Mouse (Mus musculus) activated CD4-positive, CD25-positive, alpha-beta regulatory T cell, adult 4 months (primary cell): ENCODE measurements around the gene Cxcr6. TPM values are rescaled to one million over a fixed set of nuclear protein-coding genes. Genes with fewer than 3 reads are reported as not detected.
"Not testable (repeated sequence)": the region's sequence is repeated elsewhere in the genome, so short reads cannot be mapped to it uniquely, and the experiment has no call there.

Experiments
- ATAC-seq: one replicate; pipeline ENCODE4 v1.8.0; 2017
- polyA plus RNA-seq, 2 experiments: library from polyadenylated mRNA; unstranded; fragments of 100-300 nt; shearing (Covaris generic); gene quantifications; one replicate each; pipeline ENCODE4 v1.2.1; 2017

The Cxcr6 gene
- polyA plus RNA-seq = 100 to 1,000 TPM; 117 to 287 TPM

DNA sequence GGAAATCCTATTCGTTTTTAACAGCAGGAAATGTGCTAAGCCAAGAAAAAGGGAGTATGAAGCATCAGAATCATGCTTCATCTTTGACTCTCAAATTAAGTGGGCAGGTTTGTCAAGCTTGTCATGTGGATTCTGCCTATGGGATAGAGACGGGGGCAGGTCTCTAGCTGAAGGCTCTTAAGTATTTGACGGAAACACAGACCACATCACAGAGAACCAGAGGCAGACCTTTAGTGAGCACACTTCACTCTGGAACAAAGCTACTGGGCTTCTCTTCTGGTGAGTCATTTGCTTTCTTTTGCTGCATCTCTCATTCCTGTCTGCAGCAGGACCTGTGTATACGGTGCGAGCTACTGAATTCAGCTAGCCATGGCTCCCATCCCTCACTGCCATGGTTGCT, at the start of gene Cxcr6:
Gene Cxcr6 (plus strand): TSS at position 209 of the 400 bp plus-strand sequence.
- ATAC-seq = peak; percentile 78

GRCm38 (mm10) chr9:123756752-123757151, 49.5 kb upstream of the Cxcr6 start:
- ATAC-seq = no peak

- no peak for ATAC-seq
Measured at GRCm38 (mm10) chr9:123757326-123757725, 48.9 kb upstream of the Cxcr6 start.

DNA sequence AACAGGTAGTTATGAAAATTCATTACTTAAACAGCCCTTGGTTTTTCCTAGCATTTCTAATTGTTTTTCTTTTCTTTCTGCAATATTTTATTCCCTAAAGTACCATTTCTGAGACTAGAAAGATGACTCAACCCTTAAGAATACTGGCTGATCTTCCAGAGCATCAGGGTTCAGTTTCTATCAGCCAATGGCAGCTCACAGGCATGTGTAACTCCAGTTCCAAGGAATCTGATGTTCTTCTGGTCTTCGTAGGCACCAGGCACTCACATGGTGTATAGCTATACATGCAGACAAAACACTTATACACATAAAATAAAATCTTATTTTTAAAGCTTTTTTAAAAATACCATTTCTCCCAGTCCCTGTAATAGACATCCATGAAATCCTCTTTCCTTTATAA, 48.1 kb upstream of the Cxcr6 start:
- ATAC-seq = no peak

DNA sequence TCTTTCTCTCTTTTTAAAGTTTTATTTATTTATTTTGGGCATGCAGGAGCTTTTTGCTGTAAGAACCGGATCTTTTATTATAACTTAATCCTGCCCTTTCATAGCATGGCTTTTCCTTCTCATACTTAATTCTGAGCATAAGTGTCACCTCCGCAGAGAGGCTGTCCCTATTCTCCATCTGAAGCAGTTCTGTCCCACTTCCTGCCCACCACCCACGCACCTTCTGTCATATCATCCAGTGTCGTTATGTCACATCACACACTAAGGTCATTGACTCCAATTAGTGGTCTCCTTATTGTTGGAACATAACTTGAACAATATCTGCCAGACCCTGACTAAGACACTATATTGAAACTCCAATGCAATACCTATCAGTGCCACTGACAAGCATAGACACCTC, 47.6 kb upstream of the Cxcr6 start:
- ATAC-seq = peak; percentile 25

DNA sequence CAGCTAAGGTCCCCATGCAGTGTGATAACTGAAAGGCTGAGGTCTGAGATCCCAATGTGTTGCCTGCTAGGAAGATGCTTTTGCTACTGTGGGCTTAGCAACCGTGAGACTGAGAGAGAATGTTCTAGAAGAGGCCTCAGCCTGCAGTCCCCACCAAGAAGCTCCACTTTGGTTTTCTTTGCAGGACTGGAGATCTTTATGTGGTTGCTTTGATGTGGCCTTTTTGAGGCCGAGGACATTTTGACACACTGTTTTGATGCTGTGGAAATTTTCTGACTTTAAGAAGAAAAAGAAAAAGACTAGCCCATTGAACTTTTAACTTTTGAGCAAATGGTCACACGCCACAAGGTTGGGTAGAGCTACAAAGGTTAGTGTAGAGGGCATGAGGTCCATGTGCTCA, 45.5 kb upstream of the Cxcr6 start:
- ATAC-seq = no peak

DNA sequence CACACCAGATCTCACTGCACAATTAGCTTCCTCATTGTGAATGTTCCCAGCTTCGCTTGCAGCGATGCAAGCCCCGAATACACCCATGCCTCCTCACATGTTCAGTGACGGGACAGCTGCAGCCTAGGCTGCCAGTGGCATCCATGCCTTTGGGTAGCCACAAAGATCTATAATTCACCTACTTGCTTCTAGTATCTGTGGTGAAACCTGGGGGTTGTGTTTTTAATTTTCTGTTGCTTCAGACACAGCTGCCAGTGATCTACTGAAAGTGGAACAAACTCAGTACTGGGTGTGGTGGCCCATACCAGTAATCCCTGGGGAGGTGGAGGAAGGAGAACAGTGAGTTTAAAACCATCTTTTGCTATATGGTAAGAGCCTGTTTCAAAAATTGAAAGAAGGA, 43.4 kb upstream of the Cxcr6 start:
- ATAC-seq = no peak

GRCm38 (mm10) chr9:123763771-123764170, 42.5 kb upstream of the Cxcr6 start:
- no peak for ATAC-seq

DNA sequence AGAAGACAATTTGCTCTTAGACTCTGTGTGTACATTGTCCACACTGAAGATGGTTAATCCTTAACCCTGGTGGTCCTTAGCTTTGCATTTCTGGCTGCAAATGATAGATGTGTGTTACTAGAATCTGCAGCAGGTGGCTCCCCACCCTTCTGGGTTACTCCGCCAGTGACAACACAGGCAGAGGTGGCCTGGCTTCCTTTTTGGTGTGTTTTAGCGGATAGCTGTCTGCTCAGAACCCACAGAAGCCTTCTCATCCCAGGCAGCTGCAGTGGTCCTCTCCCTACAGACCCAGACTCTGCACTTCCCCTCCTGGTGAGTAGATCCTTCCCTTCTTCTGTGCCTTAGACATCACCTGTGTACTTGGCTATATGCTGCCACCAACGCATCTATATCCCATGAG, 39.3 kb upstream of the Cxcr6 start:
- no peak for ATAC-seq

GRCm38 (mm10) chr9:123768443-123768842, 37.8 kb upstream of the Cxcr6 start:
- no peak for ATAC-seq

DNA sequence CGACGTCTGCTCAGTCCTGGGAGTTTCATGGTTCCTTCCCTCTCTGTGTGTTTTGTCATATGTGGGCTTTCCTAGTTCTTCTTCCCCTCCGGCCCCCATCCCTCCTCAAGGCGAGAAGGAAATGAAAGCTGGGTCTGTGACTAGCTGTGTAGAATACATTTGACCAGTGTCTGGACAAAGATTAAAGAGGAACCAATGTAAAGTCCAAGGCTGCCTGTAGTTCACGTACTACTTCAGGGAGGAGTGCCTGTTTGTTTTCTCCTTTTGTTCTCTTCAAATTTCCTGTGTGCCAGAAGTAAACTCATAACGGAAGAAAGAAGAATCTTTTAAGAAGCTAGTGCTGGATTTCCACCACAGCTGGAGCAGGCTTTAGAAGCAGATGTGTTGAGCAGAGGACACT, 36.7 kb upstream of the Cxcr6 start:
- ATAC-seq = no peak

DNA sequence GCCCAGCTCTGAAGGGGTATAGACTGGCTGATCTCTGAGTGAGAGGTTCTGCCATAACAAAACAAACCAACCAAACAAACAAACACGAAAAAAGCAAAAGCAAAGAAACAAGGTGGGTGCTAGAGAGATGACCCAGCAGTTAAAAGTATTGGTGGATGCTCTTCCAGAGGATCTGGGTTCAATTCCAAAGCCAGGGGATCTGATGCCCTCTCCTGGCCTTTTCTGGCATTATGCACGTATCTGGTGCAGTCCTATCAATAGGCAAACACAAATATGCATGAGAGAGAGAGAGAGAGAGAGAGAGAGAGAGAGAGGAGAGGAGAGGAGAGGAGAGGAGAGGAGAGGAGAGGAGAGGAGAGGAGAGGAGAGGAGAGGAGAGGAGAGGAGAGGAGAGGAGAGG, 33.0 kb upstream of the Cxcr6 start:
- not testable (repeated sequence) for ATAC-seq

- no peak for ATAC-seq
Measured at GRCm38 (mm10) chr9:123788855-123789529, 17.3 kb upstream of the Cxcr6 start.

DNA sequence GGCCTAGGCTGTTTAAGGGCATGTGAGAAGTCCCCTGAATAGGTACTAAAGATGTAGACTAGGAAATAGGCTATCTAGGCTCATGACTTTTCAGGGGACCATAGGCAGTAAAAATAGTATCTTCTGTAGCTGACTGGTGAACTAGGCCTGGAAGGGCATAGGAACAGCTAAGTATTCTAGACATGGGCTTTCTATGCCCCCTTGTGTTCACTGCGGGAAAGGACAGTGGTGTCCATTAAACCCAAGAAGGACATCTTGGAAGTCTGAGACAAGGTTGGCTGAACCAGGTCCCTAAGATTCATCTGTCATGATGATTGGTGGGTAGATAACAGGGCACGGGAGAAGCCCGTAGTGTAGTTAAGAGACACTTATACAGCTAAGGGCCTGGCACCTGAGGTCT, 10.1 kb upstream of the Cxcr6 start:
- ATAC-seq = peak; percentile 68

- ATAC-seq = no peak
Measured at GRCm38 (mm10) chr9:123801527-123801926, 4.7 kb upstream of the Cxcr6 start.

- ATAC-seq = no peak
Measured at GRCm38 (mm10) chr9:123802421-123802820, 3.9 kb upstream of the Cxcr6 start.

- ATAC-seq = no peak
Measured at GRCm38 (mm10) chr9:123802896-123803295, 3.4 kb upstream of the Cxcr6 start.

- ATAC-seq = peak; percentile 15
Measured at GRCm38 (mm10) chr9:123805241-123805640, 1.0 kb upstream of the Cxcr6 start.

DNA sequence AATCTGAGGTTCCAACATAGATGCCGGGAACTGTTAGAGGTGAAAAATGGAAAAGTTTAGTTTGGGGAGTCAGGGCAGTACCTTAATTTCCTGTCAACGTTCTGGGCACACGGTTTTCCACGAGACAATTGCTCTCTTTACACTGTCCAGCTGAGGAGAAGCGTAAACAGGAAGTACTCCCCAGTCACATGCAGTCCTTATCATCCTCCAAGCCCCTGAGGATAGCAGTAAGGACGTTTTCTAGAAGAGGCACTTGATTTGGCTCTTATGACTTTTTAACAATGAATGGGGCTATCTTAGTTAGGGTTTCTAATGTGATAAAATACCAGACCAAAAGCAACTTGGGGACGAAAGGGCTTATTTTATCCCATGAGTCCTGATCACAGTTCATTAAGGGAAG, 2.3 kb downstream of the Cxcr6 start:
- ATAC-seq = no peak

- peak; percentile 33 for ATAC-seq
Measured at GRCm38 (mm10) chr9:123811831-123812230, 5.6 kb downstream of the Cxcr6 start.

GRCm38 (mm10) chr9:123814326-123814725, 8.1 kb downstream of the Cxcr6 start:
- peak; percentile 80 for ATAC-seq

DNA sequence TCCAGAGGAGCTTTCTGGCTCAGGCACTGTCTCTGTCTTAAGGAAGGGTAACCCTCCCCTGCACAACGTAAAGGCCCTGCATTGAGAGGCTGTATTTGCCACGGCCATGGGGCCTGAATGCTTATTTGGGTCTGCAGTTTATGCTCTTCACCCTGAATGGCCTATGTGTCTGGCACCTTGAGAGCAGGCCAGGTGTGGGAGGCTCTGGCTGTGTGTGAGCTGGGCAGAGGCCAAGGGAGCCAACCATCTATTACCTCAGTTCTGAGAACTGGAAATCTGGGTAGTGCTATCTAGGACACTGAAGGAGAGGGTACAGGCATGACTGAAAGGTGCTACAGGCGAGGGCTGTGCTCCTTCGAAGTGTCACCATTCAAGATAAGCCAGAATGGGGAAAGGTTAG, 8.5 kb downstream of the Cxcr6 start:
- ATAC-seq = no peak

DNA sequence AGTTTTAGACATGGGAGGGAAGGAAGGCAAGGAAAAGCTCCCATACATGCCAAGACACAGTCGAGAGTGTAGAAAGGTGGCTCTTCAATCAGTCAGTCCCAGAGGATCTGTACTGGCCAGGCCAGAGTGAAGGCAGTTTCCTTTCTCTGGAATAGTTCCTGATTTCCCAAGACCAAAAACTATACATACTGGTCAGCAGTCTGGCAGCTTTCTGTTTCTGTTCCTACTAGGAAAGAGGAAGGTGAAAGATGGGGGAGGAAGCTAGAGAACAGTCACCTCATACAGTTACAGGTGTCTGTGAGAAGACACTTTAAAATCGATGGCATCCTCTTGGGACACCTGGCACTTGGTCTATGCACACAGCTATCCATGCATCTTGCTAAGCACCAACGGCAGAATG, 9.2 kb downstream of the Cxcr6 start:
- no peak for ATAC-seq

DNA sequence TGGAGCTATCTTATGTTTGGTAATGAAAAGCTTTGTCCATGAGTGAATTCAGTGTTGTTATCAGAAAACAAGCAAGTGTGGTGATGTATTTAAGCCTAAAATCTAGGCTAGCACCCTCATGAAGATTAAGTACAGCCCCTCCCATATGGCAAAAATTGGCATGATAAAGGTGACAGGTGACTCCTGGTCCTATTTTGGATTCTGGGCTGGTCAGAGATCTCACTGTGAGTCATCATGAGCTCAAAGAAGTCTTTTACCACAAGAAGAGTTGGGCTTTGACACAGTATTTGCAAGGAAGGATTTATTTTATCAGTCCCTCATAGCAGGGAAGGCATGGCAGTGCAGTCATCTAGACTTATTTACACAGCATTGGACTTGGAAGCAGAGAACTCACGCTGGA, 9.7 kb downstream of the Cxcr6 start:
- no peak for ATAC-seq

DNA sequence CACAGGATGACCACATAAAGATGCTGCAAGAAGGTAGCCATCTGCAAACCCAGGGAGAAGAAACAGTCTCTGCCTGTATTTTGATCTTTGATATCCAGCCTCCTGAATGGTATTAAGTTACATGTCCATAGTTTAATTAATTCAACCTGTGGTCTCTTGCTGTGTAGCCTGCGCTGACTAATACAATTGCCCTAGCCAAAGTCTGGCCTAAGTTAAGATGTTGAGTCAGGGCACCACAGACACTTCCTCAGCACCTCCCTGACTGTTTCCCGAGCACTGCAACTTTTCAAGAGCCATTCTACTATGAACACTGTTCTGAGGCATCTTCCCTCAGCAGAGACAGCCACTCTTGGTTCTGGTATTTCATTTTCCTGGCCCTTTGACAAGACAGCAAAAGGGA, 12.3 kb downstream of the Cxcr6 start:
- ATAC-seq = no peak
